Mouse (Mus musculus) heart, postnatal 0 days (tissue): ENCODE results near the gene Wnt2.

Experiments
- CTCF ChIP-seq: IDR thresholded peaks from 2 replicates; pipeline ENCODE4 v1.5.1; 2016; ENCODE audit warnings: antibody characterized with exemption, control low read depth, low read depth
- EP300 ChIP-seq: IDR thresholded peaks from 2 replicates; pipeline ENCODE4 v1.6.1; 2016; ENCODE audit warnings: antibody characterized with exemption, low read depth

- no peak for TF ChIP-seq CTCF
- TF ChIP-seq EP300: no peak
These were observed 52.1 kb downstream of the Wnt2 start for GRCm38 (mm10) chr6:17978324-17978723.
